Mouse (Mus musculus) left cerebral cortex, adult 11 months (tissue): ENCODE data around the gene Chchd5.

ENCODE experiments used
- DNase-seq: peaks from one replicate; pipeline ENCODE4 v3.0.0; 2022; ENCODE audit warnings: low spot score

The Chchd5 gene

GRCm38 (mm10) chr2:129129412-129129929 is at the start of gene Chchd5:
Gene Chchd5 (plus strand): TSS chr2:129129700.
- DNase-seq = peak; percentile 96

- DNase-seq = no peak
Measured at GRCm38 (mm10) chr2:129081097-129081496, 48.4 kb upstream of the Chchd5 start.

- no peak for DNase-seq
Measured at GRCm38 (mm10) chr2:129083514-129083913, 46.0 kb upstream of the Chchd5 start.

- DNase-seq = no peak
Measured at GRCm38 (mm10) chr2:129084959-129085358, 44.5 kb upstream of the Chchd5 start.

GRCm38 (mm10) chr2:129087520-129087919 is 42.0 kb upstream of the Chchd5 start:
- DNase-seq = no peak

GRCm38 (mm10) chr2:129090370-129090769 is 39.1 kb upstream of the Chchd5 start:
- no peak for DNase-seq

GRCm38 (mm10) chr2:129092810-129093209 is 36.7 kb upstream of the Chchd5 start:
- DNase-seq = no peak

- DNase-seq = no peak
Measured at GRCm38 (mm10) chr2:129093926-129094724, 35.4 kb upstream of the Chchd5 start.

- peak; percentile 90 for DNase-seq
Measured at GRCm38 (mm10) chr2:129100784-129101310, 28.7 kb upstream of the Chchd5 start, which contains the start of gene Polr1b. Gene Polr1b (plus strand): TSS chr2:129100995.

GRCm38 (mm10) chr2:129112924-129113323 is 16.6 kb upstream of the Chchd5 start:
- no peak for DNase-seq

- no peak for DNase-seq
Measured at GRCm38 (mm10) chr2:129115706-129116367, 13.7 kb upstream of the Chchd5 start.

- no peak for DNase-seq
Measured at GRCm38 (mm10) chr2:129116368-129116739, 13.1 kb upstream of the Chchd5 start.

GRCm38 (mm10) chr2:129118061-129118460 is 11.4 kb upstream of the Chchd5 start:
- no peak for DNase-seq

GRCm38 (mm10) chr2:129121986-129122385 is 7.5 kb upstream of the Chchd5 start:
- DNase-seq = no peak

- DNase-seq = no peak
Measured at GRCm38 (mm10) chr2:129129987-129130545, 566 bp downstream of the Chchd5 start.

- no peak for DNase-seq
Measured at GRCm38 (mm10) chr2:129130776-129131175, 1.3 kb downstream of the Chchd5 start.

GRCm38 (mm10) chr2:129132231-129132630 is 2.7 kb downstream of the Chchd5 start:
- DNase-seq = no peak

GRCm38 (mm10) chr2:129133006-129133805 is 3.7 kb downstream of the Chchd5 start:
- peak; percentile 80 for DNase-seq

GRCm38 (mm10) chr2:129139906-129140305 is 10.4 kb downstream of the Chchd5 start:
- no peak for DNase-seq

GRCm38 (mm10) chr2:129148836-129149235 is 19.3 kb downstream of the Chchd5 start:
- DNase-seq = no peak

- DNase-seq = no peak
Measured at GRCm38 (mm10) chr2:129150386-129150785, 20.9 kb downstream of the Chchd5 start.

GRCm38 (mm10) chr2:129151111-129151510 is 21.6 kb downstream of the Chchd5 start:
- no peak for DNase-seq
